Comparison of ENCODE assay signal across 8 mouse cellular contexts in the genomic region with DNA sequence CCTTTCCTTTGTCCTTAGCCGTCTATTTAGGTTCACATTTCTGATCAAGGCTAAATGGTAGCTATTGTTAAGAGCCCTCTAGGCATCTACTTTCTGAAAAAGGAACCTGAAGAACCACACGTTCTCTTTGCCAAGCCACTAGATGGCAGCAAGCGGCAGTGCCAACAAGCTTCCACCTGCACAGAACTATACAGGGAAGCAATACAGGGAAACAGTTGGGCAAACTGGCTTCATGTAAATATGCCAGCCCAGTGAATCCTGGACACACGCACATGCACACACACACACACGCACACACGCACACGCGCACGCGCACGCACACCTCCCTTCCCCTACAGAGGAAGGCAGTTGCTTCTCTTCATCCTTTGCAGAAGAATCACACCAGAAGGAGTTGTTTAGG. TPM values are rescaled to one million over a fixed set of nuclear protein-coding genes. Genes with fewer than 3 reads are reported as not detected.
DNase-seq lines count a peak whose midpoint lies in the region; ATAC-seq and TF ChIP-seq lines count a peak whose summit lies in the region.

No protein-coding gene starts in this region.

- peak; percentile 73 for DNase-seq in MN1 (ENCODE audit: low spot score)
- peak; percentile 50 for DNase-seq in brain, embryonic 18.5 days (ENCODE audit: low read depth, low spot score)
- peak; percentile 59 for DNase-seq in forebrain, embryonic 10.5 days (ENCODE audit: extremely low spot score, low spot score)
- DNase-seq in hindbrain, embryonic 10.5 days (ENCODE audit: low spot score): peak; percentile 61
- peak; percentile 70 to 71 for DNase-seq in layer of hippocampus, adult 2 months (ENCODE audit: low spot score in 2 of 2)
- DNase-seq in lung, postnatal 25 days (ENCODE audit: low spot score): peak; percentile 44
- peak; percentile 39 for DNase-seq in retina, postnatal 7 days (ENCODE audit: low read depth, low spot score)

- H3K4me1 ChIP-seq in forebrain, embryonic 10.5 days: peaks cover 9% of the 10 kb centered on the region; the same call in 1 of the 2 replicates
- no peaks in the 10 kb centered on the region; the same call in 1 of the 2 replicates for H3K4me1 ChIP-seq in hindbrain, embryonic 10.5 days (replicated peaks)

- H3K27ac ChIP-seq in forebrain, embryonic 10.5 days: no peak overlapping the region
- no peak overlapping the region for H3K27ac ChIP-seq in hindbrain, embryonic 10.5 days
- no peak overlapping the region for H3K27ac ChIP-seq in layer of hippocampus, adult 2 months

- H3K27me3 ChIP-seq in forebrain, embryonic 10.5 days (ENCODE audit: poor library complexity, severe bottlenecking): no peaks in the 10 kb centered on the region
- no peaks in the 10 kb centered on the region for H3K27me3 ChIP-seq in hindbrain, embryonic 10.5 days (ENCODE audit: insufficient read depth, poor library complexity, severe bottlenecking)

- TF ChIP-seq CTCF in layer of hippocampus, adult 2 months (conservative IDR thresholded peaks at IDR 0.05): peak; percentile 86

- no peaks in the 10 kb centered on the region for H3K36me3 ChIP-seq in forebrain, embryonic 10.5 days (replicated peaks)
- no peaks in the 10 kb centered on the region for H3K36me3 ChIP-seq in hindbrain, embryonic 10.5 days

- no peak overlapping the region for H3K4me3 ChIP-seq in forebrain, embryonic 10.5 days
- no peak overlapping the region for H3K4me3 ChIP-seq in hindbrain, embryonic 10.5 days
- H3K4me3 ChIP-seq in layer of hippocampus, adult 2 months: no peak overlapping the region

- ATAC-seq in monocyte, adult 5-6 weeks (replicated peaks; ENCODE audit: insufficient number of reproducible peaks, low FRiP score, low TSS enrichment, poor library complexity, severe bottlenecking): no peak

- H3K9me3 ChIP-seq in forebrain, embryonic 10.5 days: no peaks in the 10 kb centered on the region
- no peaks in the 10 kb centered on the region for H3K9me3 ChIP-seq in hindbrain, embryonic 10.5 days

- WGBS in forebrain, embryonic 10.5 days: 45% methylated on average over 11 of the region's 11 CpGs
- 42% methylated on average over 11 of the region's 11 CpGs for WGBS in hindbrain, embryonic 10.5 days

RNA-seq across cellular contexts. Expression of gene ccdc198, which starts 7.1 kb away (rescaled TPM):
- 0.07 and 0.09 TPM in 2 replicates for polyA plus RNA-seq in forebrain, embryonic 10.5 days (2016; fragmentation: Nextera tagmentation; extraction: Ambion mirVana)
- 0.14 TPM in 1 of 2 replicates, not detected in the other for polyA plus RNA-seq in hindbrain, embryonic 10.5 days (2016; fragmentation: Nextera tagmentation; extraction: Ambion mirVana)
- not detected for total RNA-seq in layer of hippocampus, adult 2 months (2021)
- not detected in 3 replicates for total RNA-seq in monocyte, adult 5-6 weeks (2017)
